Mouse (Mus musculus): ENCODE measurements around the gene Samd4b. TPM values are rescaled to one million over a fixed set of nuclear protein-coding genes. Genes with fewer than 3 reads are reported as not detected.

Samd4b gene
- polyA plus RNA-seq, 1 experiment from 2014 or later: 35.6 TPM

DNA sequence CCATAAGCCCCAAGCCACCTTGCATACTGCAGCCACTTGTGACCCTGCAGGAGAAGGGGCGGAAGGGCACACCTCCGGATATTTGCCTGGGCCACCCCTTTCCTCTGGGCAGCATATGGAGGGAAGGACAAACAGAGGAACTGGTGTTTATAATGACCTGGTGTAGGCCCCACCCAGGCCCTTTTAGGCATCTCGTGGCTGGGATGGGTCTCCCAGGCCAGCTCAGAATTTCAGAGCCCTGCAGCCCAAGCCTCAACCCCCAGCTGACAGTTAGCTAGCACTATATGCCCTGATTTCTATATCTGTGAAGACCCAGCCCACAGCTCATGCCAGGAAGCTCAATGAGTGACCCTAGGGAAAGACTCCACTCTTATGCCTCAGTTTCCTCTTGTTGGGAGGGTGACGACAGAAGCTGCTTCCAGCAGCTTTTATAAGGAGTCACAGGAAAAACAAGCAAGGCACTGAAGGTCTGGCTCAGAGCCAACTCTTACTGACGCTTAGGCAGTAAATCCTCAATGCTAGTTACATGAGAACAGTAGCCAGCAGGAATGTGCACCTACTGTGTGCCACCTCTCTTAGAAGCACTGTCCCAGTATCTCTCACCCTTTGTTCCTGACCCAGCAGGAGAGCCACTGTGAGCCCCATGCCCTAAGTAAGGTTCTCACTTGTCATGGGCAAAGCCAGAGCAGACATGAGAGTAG is 26.8 kb downstream of the Samd4b start:
- no peak overlapping the region for H3K4me3 ChIP-seq (replicated peaks)
- no peak for ATAC-seq (ENCODE audit: low FRiP score)
- H3K36me3 ChIP-seq (replicated peaks): peaks cover 29% of the 10 kb centered on the region
- H3K9ac ChIP-seq: no peak overlapping the region
- H3K9me3 ChIP-seq: no peaks in the 10 kb centered on the region
- no peak overlapping the region for H3K27ac ChIP-seq
- no peak overlapping the region for H3K4me2 ChIP-seq
- H3K4me1 ChIP-seq: peaks cover 9% of the 10 kb centered on the region; the same call in 1 of the 2 replicates
- H3K27me3 ChIP-seq: no peaks in the 10 kb centered on the region
- WGBS: 54% methylated on average over 5 of the region's 5 CpGs

DNA sequence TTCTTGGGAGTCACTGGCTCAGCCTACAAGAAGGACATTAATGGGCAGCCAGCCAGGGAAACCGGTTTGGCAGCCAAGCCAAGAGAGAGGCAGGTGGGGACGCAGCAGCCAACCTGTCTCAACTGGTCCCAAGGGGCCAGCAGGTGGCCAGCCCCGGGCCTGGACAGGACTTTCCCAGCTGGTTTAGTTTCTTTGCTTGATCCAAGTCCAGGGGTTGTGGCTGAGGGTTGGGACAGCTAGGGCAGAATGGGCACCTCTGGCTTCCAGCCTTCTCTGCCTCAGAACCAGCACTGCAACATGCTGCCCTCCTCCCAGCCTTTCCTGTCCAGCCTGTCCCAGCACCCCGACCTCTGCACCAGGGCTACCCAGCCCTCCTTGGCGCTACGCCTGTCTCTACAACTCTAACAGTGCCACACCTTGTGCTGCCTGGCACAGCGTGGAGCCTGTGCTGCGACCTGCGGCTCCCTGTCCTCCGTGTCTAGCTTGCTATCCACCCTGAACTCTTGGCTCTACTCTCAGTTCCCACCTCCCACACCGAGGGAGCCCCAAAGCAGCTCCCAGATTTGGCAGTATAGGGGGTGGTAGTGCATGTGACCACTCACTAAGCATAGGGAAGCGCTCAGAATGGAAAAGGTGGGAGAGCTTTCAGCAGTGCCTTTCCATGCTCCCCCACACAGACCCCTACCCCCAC is 27.5 kb downstream of the Samd4b start:
- peaks cover 36% of the 10 kb centered on the region for H3K36me3 ChIP-seq (replicated peaks)
- no peaks in the 10 kb centered on the region for H3K27me3 ChIP-seq
- WGBS: 85% methylated on average over 12 of the region's 12 CpGs
- no peak for ATAC-seq (ENCODE audit: low FRiP score)
- no peak overlapping the region for H3K4me3 ChIP-seq (replicated peaks)
- no peak overlapping the region for H3K4me2 ChIP-seq
- H3K27ac ChIP-seq: no peak overlapping the region
- peaks cover 9% of the 10 kb centered on the region; the same call in 1 of the 2 replicates for H3K4me1 ChIP-seq
- no peaks in the 10 kb centered on the region for H3K9me3 ChIP-seq
- H3K9ac ChIP-seq: no peak overlapping the region

GRCm38 (mm10) chr7:28568253-28568652 is 29.7 kb downstream of the Samd4b start:
- Histone ChIP-seq H3K27ac (no peak overlapping the region), H3K9ac (no peak overlapping the region), H3K4me1 (peaks cover 9% of the 10 kb centered on the region; the same call in 1 of the 2 replicates), H3K9me3 (no peaks in the 10 kb centered on the region), H3K4me2 (no peak overlapping the region), H3K36me3 (replicated peaks) (peaks cover 58% of the 10 kb centered on the region), H3K27me3 (no peaks in the 10 kb centered on the region), H3K4me3 (replicated peaks) (no peak overlapping the region)
- ATAC-seq (ENCODE audit: low FRiP score): no peak

DNA sequence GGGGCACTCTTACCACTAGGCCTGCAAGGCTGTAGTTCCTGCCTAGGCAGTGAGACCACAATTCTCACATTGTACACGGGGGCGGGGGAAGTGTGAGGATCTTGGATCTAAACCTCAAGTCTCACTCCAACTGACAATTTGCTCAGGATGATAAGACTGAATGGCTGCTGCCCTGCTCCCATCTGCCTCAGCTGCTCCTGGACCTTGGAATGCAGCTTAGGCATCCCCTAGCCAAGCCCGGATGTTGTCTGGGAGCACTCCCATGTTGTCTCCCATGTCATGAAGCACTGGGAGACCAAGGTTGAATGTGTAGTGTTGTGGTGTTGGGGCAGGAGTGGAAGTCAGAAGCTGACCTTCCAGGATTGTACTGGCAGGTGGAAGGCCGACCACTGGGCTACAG is 30.4 kb downstream of the Samd4b start:
- no peak overlapping the region for H3K4me2 ChIP-seq
- no peak overlapping the region for H3K4me3 ChIP-seq (replicated peaks)
- H3K9me3 ChIP-seq: no peaks in the 10 kb centered on the region
- 85% methylated on average over 4 of the region's 4 CpGs for WGBS
- no peak overlapping the region for H3K27ac ChIP-seq
- peaks cover 9% of the 10 kb centered on the region; the same call in 1 of the 2 replicates for H3K4me1 ChIP-seq
- no peak for ATAC-seq (ENCODE audit: low FRiP score)
- no peaks in the 10 kb centered on the region for H3K27me3 ChIP-seq
- H3K9ac ChIP-seq: no peak overlapping the region
- peaks cover 65% of the 10 kb centered on the region for H3K36me3 ChIP-seq (replicated peaks)

DNA sequence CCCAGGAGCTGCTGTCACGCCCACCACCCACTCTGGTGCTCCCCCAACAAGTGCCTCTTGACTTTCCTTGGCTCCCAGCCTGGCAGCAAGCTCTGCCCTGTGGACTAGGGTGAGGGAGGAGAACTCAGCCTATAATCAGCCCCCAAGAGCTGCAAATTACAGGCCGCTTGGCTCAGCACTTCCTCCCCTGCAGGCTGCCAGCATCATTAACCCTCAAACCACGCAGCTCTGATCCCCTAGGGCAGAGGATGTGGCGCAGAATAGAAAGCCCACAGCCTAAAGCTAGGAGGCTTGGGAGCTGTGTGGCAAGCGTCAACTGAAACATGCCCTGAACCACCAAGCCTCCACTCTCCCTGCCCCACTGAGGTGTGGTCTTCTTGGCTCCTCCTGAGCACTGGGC is 32.5 kb downstream of the Samd4b start:
- Histone ChIP-seq H3K4me2 (no peak overlapping the region), H3K27me3 (no peaks in the 10 kb centered on the region), H3K9me3 (no peaks in the 10 kb centered on the region), H3K4me3 (replicated peaks) (no peak overlapping the region), H3K4me1 (no peaks in the 10 kb centered on the region), H3K9ac (no peak overlapping the region), H3K36me3 (replicated peaks) (peaks cover 83% of the 10 kb centered on the region), H3K27ac (no peak overlapping the region)
- 86% methylated on average over 5 of the region's 5 CpGs for WGBS
- ATAC-seq (ENCODE audit: low FRiP score): no peak

GRCm38 (mm10) chr7:28562951-28563350 is 35.0 kb downstream of the Samd4b start:
- Histone ChIP-seq H3K36me3 (replicated peaks) (peaks cover 93% of the 10 kb centered on the region), H3K4me2 (no peak overlapping the region), H3K27me3 (no peaks in the 10 kb centered on the region), H3K4me3 (replicated peaks) (no peak overlapping the region), H3K4me1 (no peaks in the 10 kb centered on the region), H3K9me3 (no peaks in the 10 kb centered on the region), H3K27ac (no peak overlapping the region), H3K9ac (no peak overlapping the region)
- ATAC-seq (ENCODE audit: low FRiP score): no peak
- WGBS: 94% methylated on average over 13 of the region's 13 CpGs

DNA sequence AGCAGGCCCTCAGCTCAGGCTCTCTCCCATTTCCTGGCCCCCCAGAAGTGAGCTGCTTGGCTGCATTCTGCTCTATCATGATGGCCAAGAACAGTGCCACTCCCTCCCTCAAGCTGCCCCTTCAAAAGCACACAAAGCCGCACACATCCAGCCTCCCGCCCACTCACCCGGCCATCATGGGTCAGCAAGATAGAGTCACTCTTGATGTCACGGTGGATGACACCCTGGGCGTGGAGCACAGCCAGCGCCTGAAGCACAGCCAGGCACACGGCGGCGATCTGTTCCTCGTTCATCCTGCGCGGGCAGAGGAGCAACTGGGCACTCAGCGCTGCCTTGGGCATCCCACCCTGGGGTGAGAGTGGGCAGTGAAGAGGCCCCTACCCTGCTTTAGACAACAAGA is 35.6 kb downstream of the Samd4b start:
- H3K36me3 ChIP-seq (replicated peaks): peaks cover 87% of the 10 kb centered on the region
- no peaks in the 10 kb centered on the region for H3K27me3 ChIP-seq
- ATAC-seq (ENCODE audit: low FRiP score): no peak
- H3K4me1 ChIP-seq: no peaks in the 10 kb centered on the region
- WGBS: 94% methylated on average over 13 of the region's 13 CpGs
- no peak overlapping the region for H3K9ac ChIP-seq
- no peak overlapping the region for H3K4me2 ChIP-seq
- no peaks in the 10 kb centered on the region for H3K9me3 ChIP-seq
- no peak overlapping the region for H3K4me3 ChIP-seq (replicated peaks)
- H3K27ac ChIP-seq: no peak overlapping the region

GRCm38 (mm10) chr7:28561967-28562366 is 36.0 kb downstream of the Samd4b start:
- ATAC-seq (ENCODE audit: low FRiP score): no peak
- H3K9ac ChIP-seq: no peak overlapping the region
- 92% methylated on average over 11 of the region's 11 CpGs for WGBS
- no peak overlapping the region for H3K4me3 ChIP-seq (replicated peaks)
- H3K27me3 ChIP-seq: no peaks in the 10 kb centered on the region
- no peaks in the 10 kb centered on the region for H3K9me3 ChIP-seq
- H3K27ac ChIP-seq: no peak overlapping the region
- H3K36me3 ChIP-seq (replicated peaks): peaks cover 83% of the 10 kb centered on the region
- no peaks in the 10 kb centered on the region for H3K4me1 ChIP-seq
- no peak overlapping the region for H3K4me2 ChIP-seq

- Histone ChIP-seq H3K9ac (no peak overlapping the region), H3K27ac (no peak overlapping the region)
- 96% methylated on average over 10 of the region's 10 CpGs for WGBS
Observed at GRCm38 (mm10) chr7:28560856-28561255, 37.1 kb downstream of the Samd4b start.

GRCm38 (mm10) chr7:28558486-28558885 is 39.5 kb downstream of the Samd4b start:
- Histone ChIP-seq H3K27ac (no peak overlapping the region), H3K4me3 (replicated peaks) (no peak overlapping the region), H3K27me3 (no peaks in the 10 kb centered on the region), H3K36me3 (replicated peaks) (peaks cover 48% of the 10 kb centered on the region), H3K4me2 (no peak overlapping the region), H3K9ac (no peak overlapping the region), H3K4me1 (peaks cover 5% of the 10 kb centered on the region; the same call in 1 of the 2 replicates), H3K9me3 (no peaks in the 10 kb centered on the region)
- ATAC-seq (ENCODE audit: low FRiP score): no peak
- WGBS: 71% methylated on average over 4 of the region's 4 CpGs

More at GRCm38 (mm10) chr7:28560856-28561255, 37.1 kb downstream of the Samd4b start:
- no peaks in the 10 kb centered on the region for H3K9me3 ChIP-seq
- H3K4me1 ChIP-seq: peaks cover 4% of the 10 kb centered on the region; the same call in 1 of the 2 replicates
- ATAC-seq (ENCODE audit: low FRiP score): no peak
- H3K4me3 ChIP-seq (replicated peaks): no peak overlapping the region
- H3K36me3 ChIP-seq (replicated peaks): peaks cover 72% of the 10 kb centered on the region
- H3K4me2 ChIP-seq: no peak overlapping the region
- no peaks in the 10 kb centered on the region for H3K27me3 ChIP-seq

GRCm38 (mm10) chr7:28557708-28558107 is 40.2 kb downstream of the Samd4b start:
- Histone ChIP-seq H3K27me3 (no peaks in the 10 kb centered on the region), H3K4me2 (no peak overlapping the region), H3K36me3 (replicated peaks) (peaks cover 40% of the 10 kb centered on the region), H3K9ac (no peak overlapping the region; the same call in 1 of the 2 replicates), H3K4me1 (peaks cover 5% of the 10 kb centered on the region; the same call in 1 of the 2 replicates), H3K4me3 (replicated peaks) (no peak overlapping the region), H3K27ac (no peak overlapping the region), H3K9me3 (0 out of 2 replicates have a peak, but pooled peaks cover 3% of the 10 kb centered on the region)
- no peak for ATAC-seq (ENCODE audit: low FRiP score)
- WGBS: 84% methylated on average over 6 of the region's 6 CpGs

GRCm38 (mm10) chr7:28557069-28557468 is 40.9 kb downstream of the Samd4b start:
- Histone ChIP-seq H3K4me3 (replicated peaks) (no peak overlapping the region), H3K9me3 (peaks cover 7% of the 10 kb centered on the region; the same call in 1 of the 2 replicates), H3K27ac (no peak overlapping the region), H3K4me1 (peaks cover 5% of the 10 kb centered on the region; the same call in 1 of the 2 replicates), H3K27me3 (no peaks in the 10 kb centered on the region), H3K4me2 (no peak overlapping the region), H3K9ac (no peak overlapping the region), H3K36me3 (replicated peaks) (peaks cover 34% of the 10 kb centered on the region)
- 83% methylated on average over 5 of the region's 5 CpGs for WGBS
- ATAC-seq (ENCODE audit: low FRiP score): no peak

Measured in forebrain, embryonic 12.5 days (tissue).